Mouse (Mus musculus) kidney, postnatal 25 days (tissue): ENCODE measurements around the gene Gm3250.
"Not testable (repeated sequence)": the region's sequence is repeated elsewhere in the genome, so short reads cannot be mapped to it uniquely, and the experiment has no call there.

Source experiments
- DNase-seq, 2 experiments: peaks; one replicate each; pipeline ENCODE4 v3.0.0; 2021; ENCODE audit warnings: mixed read lengths in 2 of 2

Gm3250 gene

DNA sequence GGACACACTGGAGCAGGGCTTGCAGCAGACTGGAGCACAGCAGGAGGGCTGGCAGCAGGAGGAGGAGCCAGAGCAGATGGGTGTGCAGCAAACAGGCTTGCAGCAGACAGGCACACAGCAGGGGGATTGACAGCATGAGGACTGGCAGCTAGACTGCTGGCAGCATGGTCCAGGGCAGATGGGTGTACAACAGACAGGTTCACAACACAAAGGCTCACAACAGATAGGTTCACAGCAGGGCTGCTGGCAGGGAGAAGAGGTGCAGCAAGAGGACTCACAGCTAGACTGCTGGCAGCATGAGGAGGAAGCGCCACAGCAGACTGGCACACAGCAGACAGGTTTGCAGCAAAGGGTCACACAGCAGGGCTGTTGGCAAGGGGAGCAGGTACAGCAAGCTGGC is 31.7 kb downstream of the Gm3250 start:
- DNase-seq, result not testable (repeated sequence)

DNA sequence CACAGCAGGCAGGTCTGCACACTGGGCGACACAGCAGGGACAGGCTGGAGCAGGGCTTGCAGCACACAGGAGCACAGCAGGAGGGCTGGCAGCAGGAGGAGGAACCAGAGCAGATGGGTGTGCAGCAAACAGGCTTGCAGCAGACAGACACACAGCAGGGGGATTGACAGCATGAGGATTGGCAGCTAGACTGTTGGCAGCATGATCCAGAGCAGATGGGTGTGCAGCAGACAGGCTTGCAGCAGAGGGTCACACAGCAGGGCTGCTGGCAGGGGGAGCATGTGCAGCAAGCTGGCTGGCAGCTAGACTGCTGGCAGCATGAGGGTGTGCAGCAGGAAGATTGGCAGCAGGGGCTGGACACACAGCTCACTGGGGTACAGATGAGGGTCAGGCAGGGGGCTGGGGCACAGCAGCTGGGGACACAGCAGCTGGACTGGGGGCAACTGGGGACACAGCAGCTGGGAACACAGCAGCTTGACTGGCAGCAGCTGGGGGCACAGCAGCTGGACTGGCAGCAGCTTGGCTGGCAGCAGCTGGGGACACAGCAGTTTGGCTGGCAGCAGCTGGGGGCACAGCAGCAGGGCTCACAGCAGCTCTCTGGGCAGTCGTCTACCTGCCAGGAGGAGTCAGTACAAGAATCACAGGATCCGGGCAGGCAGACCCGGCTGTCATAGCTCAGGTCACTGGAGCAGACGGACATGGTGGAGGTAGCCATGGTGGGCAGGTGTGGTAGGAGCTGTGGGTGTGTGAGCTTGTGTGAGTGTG is 40.2 kb downstream of the Gm3250 start, which contains the start of gene Gm18596:
Gm18596 (minus strand) TSS at position 715 of the 765 bp plus-strand sequence.
- not testable (repeated sequence) for DNase-seq

GRCm38 (mm10) chr10:77738929-77739328 is 43.4 kb downstream of the Gm3250 start:
- DNase-seq, result no peak

DNA sequence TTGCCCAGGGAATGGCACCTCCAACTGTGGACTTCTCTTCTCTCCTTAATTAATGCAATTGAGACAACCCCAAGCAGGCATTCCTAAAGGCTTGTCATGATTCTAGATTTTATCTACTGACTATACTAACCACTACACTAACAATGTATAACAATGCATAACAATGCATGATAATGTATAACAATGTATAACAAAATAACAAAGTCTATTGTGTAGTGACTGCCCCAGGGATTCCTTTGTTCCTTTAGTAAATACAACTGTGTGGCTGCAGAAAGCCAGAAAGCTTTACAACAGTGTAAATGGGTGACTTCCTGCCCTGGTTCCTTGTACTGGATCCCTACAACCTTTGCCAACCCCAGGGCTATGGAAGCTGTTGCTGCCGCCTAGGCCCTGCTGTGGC is 46.4 kb downstream of the Gm3250 start:
- no peak for DNase-seq
